Mouse (Mus musculus) activated CD4-positive, CD25-positive, alpha-beta regulatory T cell, adult 4 months (primary cell): ENCODE measurements at regions not wholly inside any gene's neighbourhood (a gene's known extent, or its start where the extent isn't known, plus 50 kb on each side); places are given as distances from the start of the nearest gene placed in this dataset.

Experiments
- ATAC-seq: one replicate; pipeline ENCODE4 v1.8.0; 2017

DNA sequence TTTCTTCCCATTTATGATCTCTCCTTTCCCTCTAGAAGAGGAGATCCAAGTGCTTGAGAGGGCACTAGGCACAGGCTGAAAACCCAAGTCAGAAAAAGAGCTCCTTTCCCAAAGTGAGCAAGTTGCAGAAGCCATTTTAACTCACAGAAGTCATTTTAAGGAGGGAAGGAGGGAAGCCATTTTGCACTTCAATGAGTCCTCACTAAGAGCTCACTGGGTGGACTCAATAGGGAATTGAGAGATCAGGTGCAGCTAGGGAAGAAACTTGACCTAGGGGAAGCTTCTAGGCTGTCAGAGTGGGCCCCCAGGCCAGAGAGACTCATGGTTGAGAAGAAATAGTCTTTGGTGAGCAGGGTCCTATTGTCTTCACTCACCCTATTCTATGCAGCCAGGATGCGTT, 363.5 kb upstream of the Nrp1 start:
- ATAC-seq = no peak

DNA sequence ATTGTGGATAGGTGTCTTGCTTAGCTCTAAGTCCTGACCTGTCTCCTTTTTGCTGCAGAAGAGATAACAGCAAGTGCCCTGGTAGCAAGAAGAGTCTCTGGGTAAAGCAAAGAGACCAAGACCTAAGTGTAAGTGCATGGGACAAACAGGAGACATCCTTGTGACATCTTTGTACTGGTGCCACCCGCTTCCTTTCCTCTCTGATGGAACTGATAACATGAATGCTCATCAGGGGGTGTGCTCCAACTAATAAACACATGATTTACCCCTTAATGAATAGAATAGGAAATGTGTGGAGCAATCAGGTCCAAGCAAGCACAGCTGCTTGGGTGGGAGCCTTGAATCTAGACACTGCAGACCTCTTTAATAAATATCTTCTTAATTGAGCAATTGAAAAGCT, 362.9 kb upstream of the Nrp1 start:
- ATAC-seq = no peak

DNA sequence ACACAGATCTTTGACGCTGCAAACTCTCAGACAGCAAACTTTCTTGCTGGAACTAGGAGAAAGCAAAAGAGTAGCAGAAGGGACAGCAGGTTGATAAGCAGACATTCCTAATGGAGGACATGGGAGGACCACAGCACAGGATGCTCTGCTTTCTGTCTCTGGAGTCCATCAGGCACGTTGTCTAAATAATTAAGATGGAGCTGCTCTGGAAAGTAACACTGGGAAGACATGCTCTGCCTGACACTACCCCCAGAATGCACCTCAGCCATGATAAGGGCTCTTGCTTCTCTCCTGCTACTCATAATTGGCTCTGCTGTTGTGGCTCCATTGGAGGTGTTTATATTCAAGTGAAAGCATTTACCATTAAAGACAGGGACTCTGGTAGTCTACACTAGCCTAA, 356.0 kb upstream of the Nrp1 start:
- ATAC-seq = no peak

DNA sequence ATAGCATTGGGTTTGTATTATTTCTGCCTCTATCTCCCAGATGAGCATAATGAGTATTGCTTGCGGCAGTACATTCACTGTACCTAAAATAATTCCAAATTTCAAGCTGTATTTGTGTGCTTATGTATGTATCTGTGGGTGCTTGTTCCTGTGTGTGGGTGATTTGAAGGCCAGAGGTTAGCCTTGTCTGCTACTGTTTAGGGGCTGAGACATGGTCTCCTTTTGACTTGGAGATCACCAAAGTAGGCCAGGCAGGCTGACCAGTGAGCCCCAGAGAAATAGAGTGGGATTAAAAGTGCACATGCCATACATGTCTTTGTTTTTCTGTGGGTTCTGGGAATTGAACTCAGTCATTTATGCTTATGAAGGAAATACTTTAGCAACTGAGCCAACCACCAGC, 355.6 kb upstream of the Nrp1 start:
- ATAC-seq = no peak

DNA sequence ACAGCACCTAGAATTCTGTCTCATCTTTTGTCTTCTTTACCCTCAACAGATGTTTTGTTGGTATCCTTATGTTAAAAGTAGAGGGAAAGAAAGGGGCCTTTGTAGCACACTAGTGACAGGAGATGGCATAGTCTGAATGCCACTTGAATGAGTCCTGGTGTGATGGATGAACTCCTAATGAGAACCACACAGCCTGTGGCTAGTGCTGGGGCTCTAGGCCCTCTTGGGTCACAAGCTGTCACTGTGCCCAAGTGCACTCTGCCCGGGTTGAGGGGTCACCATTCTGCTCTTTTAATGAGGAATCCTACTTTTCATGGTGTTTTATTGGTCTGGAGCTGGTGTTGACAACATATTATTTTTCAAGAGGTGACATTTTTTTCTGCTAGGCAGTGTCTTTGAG, 355.0 kb upstream of the Nrp1 start:
- ATAC-seq = no peak

DNA sequence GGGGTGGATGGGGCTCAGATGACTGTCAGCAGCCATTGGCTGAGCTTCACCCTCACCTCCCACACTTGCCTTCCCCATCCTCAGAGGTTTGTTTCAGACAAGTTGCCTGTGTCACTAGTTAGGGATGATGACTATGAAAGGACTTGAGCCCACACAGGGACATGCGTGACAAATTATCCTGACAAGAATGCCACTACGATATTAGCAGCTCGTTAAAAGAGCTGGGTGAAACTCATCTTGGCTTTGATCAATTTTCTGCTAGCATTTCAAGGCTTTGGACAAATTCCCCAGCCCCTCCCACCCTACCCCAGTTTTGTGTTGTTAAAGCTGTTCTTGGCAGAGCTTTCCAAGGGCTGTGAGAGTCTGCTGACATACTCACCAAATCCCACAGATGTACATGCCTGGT, 354.5 kb upstream of the Nrp1 start:
- ATAC-seq = no peak

DNA sequence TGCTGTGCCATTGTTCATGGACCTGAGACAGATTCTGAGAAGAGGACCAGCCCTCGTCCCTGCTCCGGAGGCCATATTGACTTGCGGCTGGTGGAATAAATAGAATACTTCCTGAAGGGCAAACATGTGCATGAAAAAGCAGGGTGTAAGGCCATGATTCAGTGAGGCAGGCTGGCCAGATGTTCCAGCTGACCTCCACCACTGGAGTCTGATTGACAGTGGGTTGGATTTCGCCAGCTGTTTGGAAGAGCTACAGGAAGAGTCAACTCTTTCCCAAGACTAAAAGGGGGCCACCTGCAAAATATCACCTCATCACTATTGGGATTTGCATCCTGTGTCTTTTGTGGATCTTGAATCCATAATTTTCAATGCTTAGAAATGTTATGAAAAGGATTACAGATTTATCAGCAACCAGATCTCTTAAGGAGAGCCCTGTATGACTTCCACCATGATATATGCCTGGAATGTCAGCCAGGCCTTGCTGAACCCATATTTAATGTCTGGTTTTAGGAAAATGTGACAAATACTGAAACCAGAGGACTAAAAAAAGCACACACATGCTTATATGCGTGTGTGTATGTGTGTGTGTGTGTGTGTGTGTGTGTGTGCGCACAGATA, 348.9 kb upstream of the Nrp1 start:
- no peak for ATAC-seq

DNA sequence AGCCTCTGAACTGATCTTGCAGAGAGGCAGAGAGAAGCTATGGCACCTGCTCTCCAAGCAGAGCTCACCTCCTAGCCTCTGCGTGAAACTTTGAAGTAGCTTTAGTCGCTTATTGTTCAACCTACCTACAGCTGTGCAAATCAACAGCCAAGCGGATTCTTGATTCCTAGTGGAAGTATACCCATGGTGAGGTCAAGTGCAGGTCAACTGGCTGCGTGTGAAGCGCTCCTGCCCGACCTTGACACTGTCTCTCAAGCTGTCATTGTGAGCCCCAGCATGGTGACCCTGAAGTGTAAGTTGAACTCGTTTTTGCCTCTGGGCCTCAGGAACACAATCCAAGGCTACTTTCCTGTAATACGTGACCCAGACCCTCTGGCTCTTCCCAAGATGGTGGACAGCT, 341.2 kb upstream of the Nrp1 start:
- no peak for ATAC-seq

DNA sequence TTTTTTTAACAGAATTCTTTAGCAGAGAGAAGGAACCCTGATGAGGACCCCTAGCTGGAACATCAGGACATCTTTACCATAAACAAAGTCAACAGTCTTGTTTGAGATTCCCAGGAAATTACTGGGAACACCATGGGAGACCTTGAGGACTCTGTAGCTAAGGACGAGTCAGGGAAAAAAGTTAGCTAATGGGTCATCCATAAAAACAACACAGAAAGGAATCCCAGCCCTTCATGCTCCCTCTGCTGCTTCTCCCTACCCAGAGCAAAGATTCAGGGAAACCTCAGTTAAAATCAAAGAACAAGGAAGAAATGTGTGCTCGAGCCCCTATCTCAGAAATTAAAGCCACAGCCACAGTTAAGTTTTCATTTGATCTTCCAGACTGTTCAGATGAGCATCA, 334.7 kb upstream of the Nrp1 start:
- no peak for ATAC-seq

DNA sequence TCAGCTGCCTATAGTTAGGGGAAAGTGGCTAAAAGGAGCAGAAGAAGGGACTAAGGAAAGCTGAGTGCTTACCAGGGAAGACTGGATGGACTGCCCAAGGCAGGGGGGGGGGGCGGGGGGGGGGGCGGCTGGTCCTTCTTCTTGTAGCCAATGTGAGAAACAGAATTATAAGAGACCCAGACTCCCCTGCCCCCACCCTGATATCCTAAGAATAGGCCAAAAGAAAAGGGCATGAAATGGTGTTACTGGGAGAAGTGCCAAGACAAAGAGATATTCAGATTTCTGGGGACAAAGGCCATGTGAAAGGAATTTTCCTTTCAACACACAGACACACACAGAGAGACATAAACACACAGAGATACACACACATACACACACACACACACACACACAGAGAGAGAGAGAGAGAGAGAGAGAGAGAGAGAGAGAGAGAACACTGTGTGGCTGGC, 333.6 kb upstream of the Nrp1 start:
- no peak for ATAC-seq

DNA sequence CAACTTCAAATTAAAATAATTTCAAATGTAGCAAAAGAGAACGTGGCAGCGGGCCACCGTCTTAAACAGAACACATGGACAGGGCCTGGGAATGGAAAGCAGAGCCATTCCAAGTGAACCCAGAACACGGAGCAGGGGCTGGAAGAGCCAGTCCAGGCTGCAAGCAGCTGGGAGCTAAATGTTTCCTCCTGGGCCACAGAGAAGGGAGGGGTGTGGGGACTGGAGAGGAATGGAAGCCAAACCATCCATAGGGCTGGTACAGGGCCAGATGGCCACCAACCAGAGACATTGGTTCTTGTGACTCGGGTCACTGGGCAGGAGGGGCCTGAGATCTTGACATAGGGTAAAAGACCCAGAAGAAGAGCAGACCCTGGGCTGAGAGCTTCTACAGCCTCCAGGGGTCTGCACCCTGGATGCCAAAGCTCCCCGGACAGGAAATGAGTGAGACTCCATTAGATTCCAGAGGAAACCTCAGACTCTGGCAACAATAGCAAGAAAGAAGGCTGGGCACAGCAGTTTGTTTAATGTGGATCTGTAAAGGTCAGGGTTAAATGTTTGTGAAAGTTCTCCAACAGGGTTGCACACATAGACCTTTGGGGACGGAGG, 333.1 kb upstream of the Nrp1 start:
- ATAC-seq = no peak

DNA sequence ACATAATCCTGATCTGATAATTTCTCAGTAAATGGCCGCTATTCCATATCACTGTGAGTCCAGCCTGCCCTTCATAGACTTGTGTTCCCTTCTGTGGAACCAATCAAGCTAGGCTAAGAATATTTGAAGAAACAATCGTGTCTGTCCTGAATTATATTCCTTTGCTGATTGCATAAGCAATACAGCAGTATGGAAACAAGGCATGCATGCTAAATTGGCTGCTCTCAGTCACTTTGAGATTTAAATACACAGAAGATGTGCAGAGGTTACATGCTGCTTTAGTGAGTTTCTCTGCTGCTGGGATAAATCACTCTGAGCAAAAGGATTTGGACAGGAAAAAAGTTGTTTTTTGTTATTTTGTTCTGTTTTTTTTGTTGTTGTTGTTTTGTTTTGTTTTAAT, 331.4 kb upstream of the Nrp1 start:
- ATAC-seq = no peak

DNA sequence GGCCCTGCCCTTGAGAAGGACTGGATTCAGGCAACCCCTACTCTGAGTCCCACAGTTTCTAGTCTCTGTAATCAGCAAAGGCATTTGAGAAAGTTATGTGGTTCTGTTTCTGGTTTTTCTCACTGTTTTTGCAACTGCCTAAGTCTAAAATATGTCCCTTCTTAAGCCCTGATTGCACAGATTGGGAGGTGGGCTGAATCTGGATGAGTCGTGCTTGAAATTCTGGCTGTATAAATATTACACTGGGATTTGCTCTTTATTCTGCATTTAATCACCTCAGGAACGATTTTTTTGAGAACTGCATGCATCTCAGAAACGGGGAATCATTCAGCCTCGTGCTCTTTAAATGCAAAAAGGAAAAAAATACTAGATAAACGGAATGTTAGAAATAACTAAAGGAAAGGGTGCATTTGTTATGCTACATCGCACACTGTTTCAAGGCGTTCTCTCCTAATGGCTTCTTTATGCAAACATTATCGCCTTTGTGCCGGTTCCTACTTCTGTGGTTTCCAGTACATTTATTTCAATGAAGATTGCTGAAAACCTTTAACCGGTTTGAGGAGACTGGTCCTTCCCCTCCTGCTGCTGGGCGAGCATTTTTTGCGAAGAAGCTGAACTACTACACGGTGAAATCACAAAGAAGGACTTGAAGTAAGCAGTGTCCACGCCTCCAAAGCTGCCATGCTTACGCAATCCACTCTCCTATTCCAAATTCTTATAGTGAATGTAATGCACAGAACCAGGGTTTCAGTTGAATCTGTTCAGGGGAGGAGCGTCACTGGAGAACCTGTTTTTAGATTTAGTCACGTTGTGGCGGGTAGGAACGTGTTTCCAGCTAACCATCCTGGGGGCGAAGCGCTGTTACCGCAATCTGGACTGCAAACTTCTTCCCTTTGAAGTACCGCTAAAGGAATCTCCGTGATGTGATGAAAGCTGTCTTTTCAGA, 327.8 kb upstream of the Nrp1 start:
- no peak for ATAC-seq

DNA sequence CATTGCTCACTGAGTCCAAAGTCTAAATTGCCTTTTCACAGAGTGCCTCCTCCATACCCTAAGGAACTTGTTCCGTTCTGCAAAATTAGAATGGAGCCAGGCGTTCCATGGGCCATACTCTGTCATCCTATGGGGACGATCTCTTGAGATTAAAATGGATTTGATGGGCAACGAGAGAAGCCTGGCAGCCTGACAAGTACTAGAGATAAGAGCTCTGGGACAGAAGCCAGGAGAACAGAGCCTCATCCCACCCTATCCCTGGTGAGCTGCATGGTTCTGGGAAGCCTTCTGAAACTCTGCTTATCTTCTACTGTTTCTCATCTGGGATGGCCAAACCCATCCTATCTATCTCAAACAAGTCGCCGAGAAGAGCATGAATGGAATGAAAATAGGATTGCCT, 324.3 kb upstream of the Nrp1 start:
- no peak for ATAC-seq

DNA sequence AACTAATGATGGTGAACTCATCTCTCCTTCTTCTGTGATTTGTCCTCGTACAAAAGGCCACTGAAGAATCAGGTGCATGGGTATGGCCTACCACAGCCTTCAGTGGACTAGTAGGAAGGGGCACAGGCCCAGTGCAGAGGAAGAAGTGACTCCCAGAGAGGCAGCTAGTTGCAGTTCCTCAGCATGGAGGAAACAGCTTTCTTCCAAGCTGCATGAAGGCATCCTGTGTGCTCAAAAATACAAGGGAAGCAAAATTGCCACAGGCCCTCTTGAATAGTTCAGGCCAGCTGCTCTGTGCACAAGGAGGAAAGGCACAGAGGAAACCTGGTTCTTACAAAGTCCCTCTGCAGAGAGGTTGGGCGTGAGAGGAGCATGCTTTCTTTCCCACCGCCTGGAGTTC, 322.7 kb upstream of the Nrp1 start:
- no peak for ATAC-seq

DNA sequence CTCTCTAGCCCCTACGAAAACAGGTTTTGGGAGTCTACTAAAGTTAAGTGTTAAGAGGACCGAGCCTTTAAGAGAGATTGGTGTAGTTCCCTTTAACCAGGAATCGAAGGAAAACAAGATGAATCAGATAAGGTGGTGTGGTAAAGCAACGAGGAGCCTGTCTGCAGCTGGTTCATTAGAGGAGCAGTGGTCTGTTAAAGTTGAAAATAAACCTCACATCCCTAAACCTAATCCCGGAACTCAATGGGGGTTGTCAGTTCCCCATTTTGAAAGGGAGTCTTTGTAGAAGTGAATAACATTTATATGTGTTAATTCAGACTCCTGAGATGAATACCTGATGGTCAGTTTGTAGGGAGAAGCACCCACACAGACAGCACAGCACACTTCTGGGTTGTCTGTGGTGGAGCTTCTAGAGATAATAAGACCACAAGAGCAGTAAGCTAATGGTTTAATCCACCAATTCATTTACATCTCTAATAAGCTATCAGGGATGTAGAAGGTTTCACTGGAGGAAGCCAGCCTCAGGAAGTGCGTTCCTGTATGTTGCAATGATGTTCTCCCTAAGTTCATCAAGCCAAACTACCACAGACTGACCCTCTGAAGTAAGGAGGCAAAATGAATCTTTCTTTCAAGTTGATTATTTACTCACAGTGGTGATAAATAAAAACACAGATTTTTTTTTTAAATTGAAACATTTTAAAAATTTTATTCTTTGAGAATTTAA, 318.9 kb upstream of the Nrp1 start:
- ATAC-seq = no peak

DNA sequence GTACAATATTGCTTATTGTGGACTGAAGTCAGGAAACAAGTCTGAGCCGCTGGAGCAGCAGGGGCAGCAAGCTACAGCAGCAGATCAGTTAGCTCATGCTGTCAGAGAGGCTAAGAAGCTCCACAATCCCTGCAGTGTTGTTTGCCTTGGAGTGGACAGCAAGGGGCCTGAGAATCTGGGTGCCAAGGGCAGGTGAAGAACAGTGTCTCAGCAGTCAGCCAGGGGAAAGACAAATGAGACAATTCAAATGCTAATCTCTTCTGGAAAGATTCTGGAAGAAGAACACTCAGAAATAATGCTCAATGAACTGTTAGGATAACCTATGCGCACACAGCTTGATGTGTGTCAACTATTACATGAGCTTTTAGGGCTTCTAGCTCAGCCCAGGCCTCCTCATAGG, 315.5 kb upstream of the Nrp1 start:
- no peak for ATAC-seq

DNA sequence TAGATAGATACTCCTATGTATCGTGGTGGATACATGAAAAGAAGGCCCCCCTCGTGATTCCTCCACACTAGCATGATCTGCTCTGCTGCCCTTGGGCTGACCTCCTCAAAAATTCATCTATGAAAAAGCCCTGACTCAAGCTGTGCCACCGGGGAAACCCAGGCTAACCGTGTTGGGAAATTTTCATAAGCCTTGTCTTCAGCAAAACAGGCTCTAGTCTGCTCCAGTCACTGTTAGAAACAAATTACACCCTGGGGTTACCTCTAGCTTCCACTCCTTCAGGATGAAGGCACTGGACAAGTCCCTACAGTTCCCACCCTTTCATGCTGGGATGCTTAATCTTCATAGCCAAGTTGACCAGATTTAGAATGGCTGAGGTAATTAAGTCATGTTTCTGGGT, 315.0 kb upstream of the Nrp1 start:
- no peak for ATAC-seq

DNA sequence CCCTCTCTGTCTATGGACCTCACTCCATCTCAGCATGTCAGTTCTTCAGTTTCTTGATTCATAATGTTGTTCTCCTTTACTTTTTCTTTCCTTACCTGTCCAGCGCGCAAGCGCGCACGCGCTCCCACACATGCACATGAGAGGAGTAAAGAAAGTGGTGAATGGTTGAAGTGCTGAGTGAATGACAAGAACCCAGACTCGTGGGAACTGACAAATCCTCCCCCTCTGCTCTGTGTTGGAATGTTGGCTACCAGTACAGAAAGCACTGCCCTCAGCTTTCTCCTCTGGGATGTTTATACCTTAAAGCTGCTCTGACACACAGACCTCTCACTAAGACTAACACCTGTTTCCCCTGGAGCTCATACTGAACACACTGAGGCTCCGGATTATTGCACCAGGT, 302.2 kb upstream of the Nrp1 start:
- ATAC-seq = no peak

DNA sequence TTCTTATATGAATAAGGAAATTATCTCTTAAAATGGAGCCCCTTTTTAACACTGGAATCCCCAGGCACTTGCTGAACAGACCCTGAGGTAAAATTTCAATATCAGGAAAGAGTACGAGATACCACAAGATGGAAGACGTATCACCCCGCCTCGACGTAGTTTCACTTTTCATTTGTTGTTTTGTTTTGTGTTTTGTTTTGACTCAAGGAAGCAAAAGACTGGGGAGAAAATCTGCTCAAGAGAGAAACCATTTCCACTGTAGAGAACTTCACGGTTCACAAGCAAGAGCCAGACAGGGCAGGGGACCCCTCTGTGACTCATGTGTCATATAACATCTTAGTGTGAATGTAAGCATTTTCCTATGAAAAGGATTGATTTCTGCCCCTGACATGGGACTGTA, 300.6 kb upstream of the Nrp1 start:
- peak; percentile 91 for ATAC-seq

DNA sequence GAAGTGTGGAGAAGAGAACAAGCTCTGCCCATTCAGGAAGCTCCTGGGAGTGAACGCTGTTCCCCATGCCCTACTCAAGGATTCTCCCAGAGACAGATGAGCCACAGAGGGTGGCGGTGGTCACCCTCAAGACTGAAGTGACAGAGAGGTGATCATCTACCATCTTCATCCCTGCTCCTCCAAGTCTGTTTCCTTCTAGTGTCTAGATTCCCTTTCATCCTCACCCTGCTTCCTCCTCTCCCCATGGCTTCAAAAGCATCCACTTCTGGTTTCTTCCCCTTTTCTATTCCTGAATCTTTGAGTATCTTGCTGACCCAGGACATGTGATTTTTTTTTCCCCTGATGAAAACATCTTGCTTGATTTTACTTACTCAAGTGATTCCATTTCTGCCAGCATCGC, 298.6 kb upstream of the Nrp1 start:
- no peak for ATAC-seq

DNA sequence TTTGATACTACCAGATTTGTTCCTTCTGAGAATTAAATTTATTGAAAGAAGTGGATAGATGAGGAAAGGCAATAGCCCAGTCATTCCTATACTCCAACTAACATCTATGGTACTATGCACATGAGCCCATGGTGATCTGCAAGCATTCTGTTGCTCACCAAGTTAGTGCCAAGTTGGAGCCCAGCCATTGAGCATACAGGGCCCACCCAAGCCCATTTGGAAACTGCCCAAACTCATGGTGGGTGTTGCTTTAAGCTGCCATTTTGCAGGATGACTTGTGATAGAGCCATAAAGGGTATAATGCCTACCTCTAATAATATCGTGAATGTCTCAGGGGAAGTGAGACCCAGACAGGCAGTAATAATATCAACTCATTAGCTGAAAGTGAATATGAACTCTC, 294.2 kb upstream of the Nrp1 start:
- ATAC-seq = no peak

DNA sequence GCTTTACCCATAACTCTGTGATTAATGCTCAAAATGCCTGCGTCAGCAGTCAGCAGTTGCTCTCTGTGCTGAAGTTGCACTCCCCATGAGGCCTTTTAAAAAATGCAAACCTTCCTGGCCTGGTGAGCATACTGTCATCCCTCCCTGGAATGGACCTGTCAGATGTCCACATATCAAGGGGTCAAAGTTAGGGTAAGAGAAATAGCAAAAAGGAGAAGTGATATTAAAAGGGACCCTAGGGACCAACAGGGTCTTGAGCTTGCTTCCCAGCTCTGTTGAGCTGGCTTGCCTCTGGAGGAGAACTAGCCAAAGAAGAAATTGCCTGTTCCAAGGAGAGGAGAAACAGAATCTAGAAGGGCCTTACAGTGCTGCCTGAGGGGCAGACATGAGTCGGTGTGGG, 293.3 kb upstream of the Nrp1 start:
- no peak for ATAC-seq
